Mouse (Mus musculus) lung, embryonic 16.5 days (tissue): ENCODE data around the gene Ablim1. TPM values are rescaled to one million over a fixed set of nuclear protein-coding genes. Genes with fewer than 3 reads are reported as not detected.
A peak's percentile ranks its signal among the peaks of the same experiment; 100 is the strongest.

Experiments
- ATAC-seq: fragments of 200-750 bp; cut with Nextera tagmentation; 2 replicates; pipeline ENCODE4 v1.8.0; 2017; ENCODE audit warnings: low read depth, mild to moderate bottlenecking, moderate library complexity
- H3K27ac ChIP-seq: fragments of 300-500 bp; sonication (generic); 2 replicates; pipeline ENCODE4 v1.5.1; 2014; ENCODE audit warnings: mild to moderate bottlenecking, control low read depth, low read length
- H3K27me3 ChIP-seq: fragments of 300-500 bp; sonication (generic); 2 replicates; pipeline ENCODE4 v1.6.1; 2014; ENCODE audit warnings: low read depth, low read length, mixed read lengths; ENCODE audit not compliant: control insufficient read depth, insufficient read depth
- H3K36me3 ChIP-seq: fragments of 300-500 bp; sonication (generic); 2 replicates; pipeline ENCODE4 v1.6.1; 2014; ENCODE audit warnings: low read length; ENCODE audit not compliant: control insufficient read depth, insufficient read depth
- H3K4me1 ChIP-seq: fragments of 300-500 bp; sonication (generic); replicated peaks from 2 replicates; pipeline ENCODE4 v1.6.1; 2014; ENCODE audit warnings: low read length, mixed read lengths; ENCODE audit not compliant: control insufficient read depth, insufficient read depth
- H3K4me2 ChIP-seq: fragments of 300-500 bp; sonication (generic); 2 replicates; pipeline ENCODE4 v1.6.1; 2014; ENCODE audit warnings: low read depth, low read length, control low read depth
- H3K4me3 ChIP-seq: fragments of 300-500 bp; sonication (generic); 2 replicates; pipeline ENCODE4 v1.5.1; 2014; ENCODE audit warnings: mild to moderate bottlenecking, low read length, control low read depth
- H3K9ac ChIP-seq: fragments of 300-500 bp; sonication (generic); 2 replicates; pipeline ENCODE4 v1.6.1; 2014; ENCODE audit warnings: low read length, control low read depth
- H3K9me3 ChIP-seq: fragments of 300-500 bp; sonication (generic); 2 replicates; pipeline ENCODE4 v1.6.1; 2016; ENCODE audit warnings: low read length; ENCODE audit not compliant: control insufficient read depth
- WGBS: fragments of 180-500 bp; shearing (Covaris S2); extraction: QIAGEN DNeasy Blood & Tissue Kit; methylation state at CpG from one replicate; pipeline ENCODE4 v1.1.7; 2014; 5-methylcytosine and 5-hydroxymethylcytosine counted together
- polyA plus RNA-seq: library from polyadenylated mRNA; unstranded; fragments of >200 nt; fragmentation: Nextera tagmentation; extraction: Ambion mirVana; gene quantifications from 2 replicates; pipeline ENCODE4 v1.2.1, GENCODE M21; 2015

Gene Ablim1
- polyA plus RNA-seq, 1 experiment from 2014 or later, result 54.5 TPM

DNA sequence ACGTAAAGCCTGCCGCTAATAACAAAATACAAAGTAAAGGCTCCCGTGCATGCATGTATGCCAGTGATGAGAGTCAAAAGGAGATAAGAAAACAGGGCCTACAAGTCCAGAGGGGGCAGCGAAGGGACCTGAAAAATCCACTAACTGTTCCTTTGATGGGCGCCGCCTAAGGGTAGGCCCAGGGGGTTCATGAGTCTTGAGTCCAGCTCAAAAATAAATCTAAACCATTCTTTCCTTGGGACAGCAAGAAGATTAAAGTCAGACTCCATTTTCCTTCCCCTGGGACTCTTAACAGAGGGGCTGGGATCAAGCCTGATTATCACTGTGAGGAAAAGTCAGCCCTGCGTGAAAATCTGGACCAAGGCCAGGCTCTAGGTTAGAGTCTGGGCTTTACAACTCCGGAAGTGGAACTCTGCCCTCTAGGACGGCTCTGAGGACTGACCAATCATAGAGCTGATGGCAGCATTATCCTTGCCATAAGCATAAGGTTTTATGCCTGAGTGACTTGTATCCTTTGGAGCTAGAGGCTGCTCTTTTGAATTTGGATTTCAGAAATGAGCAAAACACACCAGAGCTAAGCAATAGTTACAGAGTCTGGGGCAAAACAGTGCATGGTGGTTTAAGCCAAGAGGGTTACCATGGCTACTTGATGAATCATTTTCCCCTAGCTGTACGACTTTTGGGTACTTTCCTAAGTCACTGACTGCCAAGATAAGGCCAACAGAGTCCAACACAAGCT lies 235.7 kb downstream of the Ablim1 start:
- Histone ChIP-seq H3K36me3 (no peaks in the 10 kb centered on the region), H3K27me3 (no peaks in the 10 kb centered on the region), H3K4me2 (no peak overlapping the region), H3K27ac (peak overlapping the region; percentile 40; the same call in 1 of the 2 replicates), H3K4me3 (no peak overlapping the region), H3K9ac (no peak overlapping the region), H3K4me1 (peaks cover 8% of the 10 kb centered on the region; the same call in 1 of the 2 replicates), H3K9me3 (no peaks in the 10 kb centered on the region)
- WGBS, result 58% methylated on average over 10 of the region's 10 CpGs
- peak; percentile 44; the same call in 1 of the 2 replicates for ATAC-seq

DNA sequence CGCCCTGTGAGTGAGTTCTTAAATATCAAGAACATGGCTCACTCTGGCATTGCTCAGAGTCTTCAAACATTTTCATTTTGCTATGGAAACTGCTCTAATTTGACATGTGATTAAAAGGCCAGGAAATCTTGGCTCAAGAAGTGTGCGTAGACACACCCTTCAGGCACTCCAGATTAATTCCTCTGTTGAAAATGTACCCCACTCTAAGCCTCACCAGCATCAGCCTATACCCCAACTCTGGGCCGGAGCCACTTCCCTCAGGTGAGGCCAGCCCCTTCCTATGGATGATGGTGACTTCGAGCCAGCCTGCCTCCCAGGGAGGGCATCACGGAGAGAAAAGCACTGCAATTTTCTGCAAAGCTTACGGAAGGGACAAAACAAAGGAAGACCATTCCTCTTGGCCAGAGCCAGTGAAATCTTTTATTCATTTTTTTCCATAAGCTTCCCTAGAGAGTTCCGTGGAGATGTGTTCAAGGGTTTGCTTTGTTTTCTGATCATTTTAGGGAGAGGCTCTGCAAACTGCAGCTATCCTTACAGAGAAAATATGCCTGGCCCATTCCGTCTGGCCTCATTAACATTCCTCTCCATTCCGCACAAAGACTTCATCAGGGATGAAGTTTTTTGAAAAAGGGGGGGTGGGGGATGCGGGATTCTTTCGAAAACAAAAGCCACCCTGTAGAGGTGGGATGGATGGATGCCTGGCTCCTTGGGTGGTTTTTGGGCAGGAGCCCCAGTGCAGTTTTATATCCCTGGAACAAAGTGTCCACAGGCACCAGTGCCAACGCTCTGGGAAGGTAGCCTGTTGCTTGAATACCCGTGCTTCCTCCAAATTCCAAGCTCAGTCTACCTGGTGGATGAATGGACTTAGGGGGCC lies 236.7 kb downstream of the Ablim1 start:
- H3K36me3 ChIP-seq, result no peaks in the 10 kb centered on the region
- H3K9me3 ChIP-seq, result no peaks in the 10 kb centered on the region
- no peak overlapping the region for H3K4me3 ChIP-seq
- H3K27ac ChIP-seq, result no peak overlapping the region
- ATAC-seq, result peak; percentile 56
- H3K27me3 ChIP-seq, result no peaks in the 10 kb centered on the region
- no peak overlapping the region for H3K4me2 ChIP-seq
- peaks cover 12% of the 10 kb centered on the region for H3K4me1 ChIP-seq
- WGBS, result 54% methylated on average over 13 of the region's 13 CpGs
- no peak overlapping the region for H3K9ac ChIP-seq

DNA sequence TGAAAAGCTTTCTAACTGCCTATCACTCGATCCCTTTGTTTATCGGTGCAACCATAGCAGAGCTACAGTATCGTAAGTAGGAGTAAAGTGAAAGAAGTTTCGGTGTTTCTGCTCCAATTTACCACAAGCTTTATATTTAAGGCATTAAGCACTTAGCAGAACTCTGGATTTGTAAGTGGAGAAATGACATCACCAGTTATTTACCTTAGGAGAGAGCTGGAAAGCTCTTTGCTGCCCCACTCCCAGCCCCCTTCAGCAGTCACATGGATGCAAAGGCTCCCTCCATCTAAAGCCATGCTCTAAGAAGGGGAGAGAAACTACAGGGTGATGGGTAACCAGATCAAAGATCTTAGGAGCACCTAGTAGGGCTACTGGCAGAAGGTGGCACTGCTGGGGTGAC lies 241.3 kb downstream of the Ablim1 start:
- peak; percentile 49; the same call in 1 of the 2 replicates for ATAC-seq
- Histone ChIP-seq H3K4me1 (peaks cover 12% of the 10 kb centered on the region), H3K4me2 (no peak overlapping the region), H3K9me3 (no peaks in the 10 kb centered on the region), H3K36me3 (no peaks in the 10 kb centered on the region), H3K9ac (no peak overlapping the region), H3K27ac (no peak overlapping the region), H3K4me3 (no peak overlapping the region), H3K27me3 (no peaks in the 10 kb centered on the region)
- WGBS, result 68% methylated on average over 4 of the region's 4 CpGs

DNA sequence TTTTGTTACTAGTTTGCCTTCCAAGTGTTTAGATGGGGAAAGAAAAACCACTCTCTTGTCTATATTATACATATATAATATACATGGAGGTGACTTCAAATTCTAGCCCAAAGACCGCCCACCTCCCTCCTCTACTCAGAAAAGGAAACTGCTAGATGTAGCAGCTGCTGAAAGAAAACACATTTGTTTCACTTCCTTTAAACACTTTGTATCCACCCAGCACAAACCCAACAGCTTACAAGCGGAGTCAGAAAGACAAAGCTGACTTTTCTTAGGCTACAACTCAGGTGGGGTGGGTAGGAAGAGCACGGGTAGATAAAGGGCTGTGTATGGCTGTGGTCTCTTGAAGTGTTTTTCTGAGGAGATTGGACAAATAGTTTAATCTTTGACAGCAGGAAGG lies 242.0 kb downstream of the Ablim1 start:
- WGBS, result 41% methylated on average over 3 of the region's 3 CpGs
- H3K36me3 ChIP-seq, result no peaks in the 10 kb centered on the region; the same call in 1 of the 2 replicates
- no peaks in the 10 kb centered on the region for H3K9me3 ChIP-seq
- no peak overlapping the region for H3K4me2 ChIP-seq
- no peak overlapping the region for H3K9ac ChIP-seq
- ATAC-seq, result no peak
- H3K27me3 ChIP-seq, result no peaks in the 10 kb centered on the region
- peaks cover 10% of the 10 kb centered on the region for H3K4me1 ChIP-seq
- H3K4me3 ChIP-seq, result no peak overlapping the region
- H3K27ac ChIP-seq, result peak overlapping the region; percentile 22

DNA sequence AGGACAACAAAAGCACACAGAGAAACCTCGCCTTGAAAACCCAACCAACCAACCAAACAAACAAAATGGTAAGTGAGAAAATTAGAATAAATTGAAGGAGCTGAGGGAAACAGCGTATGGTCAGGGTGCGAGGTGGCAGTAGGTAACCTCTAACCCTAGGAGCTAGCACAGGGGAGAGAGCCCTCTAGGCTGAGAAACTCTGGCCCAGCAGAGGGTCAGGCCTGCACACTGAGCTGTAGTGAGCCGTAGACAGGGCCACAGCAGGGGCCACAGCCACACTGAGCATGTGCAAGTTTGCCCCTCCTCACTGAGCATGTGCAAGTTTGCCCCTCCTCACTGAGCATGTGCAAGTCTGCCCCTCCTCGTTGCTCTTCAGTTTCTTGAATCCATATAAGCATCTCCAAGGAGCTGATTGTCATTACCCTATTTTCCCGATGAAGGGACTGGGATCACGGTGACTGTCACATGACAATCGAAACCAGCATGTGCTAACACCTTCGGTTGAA lies 247.6 kb downstream of the Ablim1 start:
- WGBS, result 85% methylated on average over 9 of the region's 9 CpGs
- 0 out of 2 replicates have a peak, but pooled peaks have one; percentile 20 for ATAC-seq
- Histone ChIP-seq H3K36me3 (peaks cover 3% of the 10 kb centered on the region; the same call in 1 of the 2 replicates), H3K4me2 (no peak overlapping the region), H3K27me3 (no peaks in the 10 kb centered on the region), H3K4me1 (no peaks in the 10 kb centered on the region), H3K27ac (no peak overlapping the region), H3K4me3 (no peak overlapping the region), H3K9ac (no peak overlapping the region), H3K9me3 (no peaks in the 10 kb centered on the region)

DNA sequence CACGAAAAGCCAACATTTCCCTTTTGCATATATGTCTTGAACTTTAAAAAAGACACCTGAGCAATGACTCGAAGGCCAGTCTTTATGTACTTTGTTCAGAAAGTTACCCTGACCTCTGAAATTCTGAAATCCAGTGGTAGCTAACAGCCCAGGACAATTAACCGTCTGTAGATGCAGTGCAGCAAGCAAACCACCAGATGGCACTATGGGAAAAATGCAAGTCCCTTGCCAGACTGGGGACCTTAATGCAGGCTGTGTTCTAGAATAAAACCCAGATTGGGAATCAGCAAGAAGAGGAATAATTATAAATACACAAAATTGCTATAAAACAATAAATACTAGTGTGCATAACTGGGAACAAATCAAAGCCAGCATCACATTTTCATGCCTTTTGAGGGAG lies 248.4 kb downstream of the Ablim1 start:
- Histone ChIP-seq H3K36me3 (peaks cover 4% of the 10 kb centered on the region), H3K9me3 (no peaks in the 10 kb centered on the region), H3K9ac (no peak overlapping the region), H3K27me3 (no peaks in the 10 kb centered on the region), H3K4me1 (no peaks in the 10 kb centered on the region), H3K27ac (no peak overlapping the region), H3K4me3 (no peak overlapping the region), H3K4me2 (no peak overlapping the region)
- ATAC-seq, result peak; percentile 62; the same call in 1 of the 2 replicates
- 40% methylated on average over 3 of the region's 3 CpGs for WGBS

DNA sequence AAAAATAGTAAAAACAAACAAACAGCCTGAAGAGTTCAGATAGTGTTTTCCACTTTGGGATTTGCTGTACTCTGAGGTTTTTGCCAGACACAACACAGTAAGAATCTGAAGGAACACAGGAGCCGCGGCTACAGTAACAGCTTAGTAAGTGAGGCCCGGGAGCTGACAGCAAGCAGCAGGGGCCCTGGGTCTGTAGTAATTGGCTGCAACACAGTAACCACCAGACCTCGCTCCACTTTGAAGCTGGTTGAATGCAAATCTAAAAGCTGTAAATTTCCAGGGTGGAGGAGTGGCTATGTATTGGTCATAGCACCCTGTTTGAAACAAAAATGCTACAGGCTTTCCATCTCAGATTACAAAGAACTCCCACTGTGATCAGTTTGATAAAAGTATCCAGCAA lies 252.0 kb downstream of the Ablim1 start:
- H3K9me3 ChIP-seq, result peaks cover 3% of the 10 kb centered on the region
- no peaks in the 10 kb centered on the region for H3K27me3 ChIP-seq
- no peak overlapping the region for H3K9ac ChIP-seq
- H3K36me3 ChIP-seq, result peaks cover 15% of the 10 kb centered on the region
- no peak for ATAC-seq
- H3K4me1 ChIP-seq, result no peaks in the 10 kb centered on the region
- no peak overlapping the region for H3K4me3 ChIP-seq
- WGBS, result 82% methylated on average over 4 of the region's 4 CpGs
- no peak overlapping the region for H3K27ac ChIP-seq
- no peak overlapping the region for H3K4me2 ChIP-seq

DNA sequence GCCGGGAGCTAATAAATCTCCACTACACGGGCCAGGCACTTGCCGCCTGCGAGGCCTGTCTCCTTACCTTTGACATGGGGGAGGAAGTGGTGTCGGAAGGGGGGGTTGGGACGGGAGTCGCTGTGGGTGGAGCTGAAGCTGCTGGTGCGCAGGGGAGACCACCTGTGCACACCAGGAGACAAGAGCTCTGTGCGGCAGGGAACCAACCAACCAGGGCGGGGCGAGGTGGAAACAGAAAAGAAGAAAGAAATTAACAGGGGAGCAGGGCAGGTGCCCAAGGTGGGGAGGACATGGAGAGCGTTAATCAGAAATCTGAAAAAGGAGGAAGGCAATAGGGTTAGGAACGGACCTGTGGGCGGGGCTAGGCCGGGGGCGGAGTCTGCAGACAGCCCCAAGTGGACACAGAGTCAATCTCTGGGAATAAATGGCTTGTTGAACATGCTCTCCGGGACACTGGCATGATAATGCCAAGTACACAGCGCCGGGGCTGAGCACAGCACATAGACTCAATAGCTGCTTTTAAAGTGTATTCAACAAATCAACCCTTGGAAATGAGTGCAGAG lies 255.6 kb downstream of the Ablim1 start:
- Histone ChIP-seq H3K4me2 (no peak overlapping the region), H3K36me3 (peaks cover 18% of the 10 kb centered on the region), H3K4me1 (no peaks in the 10 kb centered on the region; the same call in 1 of the 2 replicates), H3K9ac (no peak overlapping the region), H3K9me3 (peaks cover 5% of the 10 kb centered on the region), H3K27me3 (no peaks in the 10 kb centered on the region), H3K4me3 (no peak overlapping the region), H3K27ac (no peak overlapping the region)
- 57% methylated on average over 19 of the region's 19 CpGs for WGBS
- no peak for ATAC-seq

DNA sequence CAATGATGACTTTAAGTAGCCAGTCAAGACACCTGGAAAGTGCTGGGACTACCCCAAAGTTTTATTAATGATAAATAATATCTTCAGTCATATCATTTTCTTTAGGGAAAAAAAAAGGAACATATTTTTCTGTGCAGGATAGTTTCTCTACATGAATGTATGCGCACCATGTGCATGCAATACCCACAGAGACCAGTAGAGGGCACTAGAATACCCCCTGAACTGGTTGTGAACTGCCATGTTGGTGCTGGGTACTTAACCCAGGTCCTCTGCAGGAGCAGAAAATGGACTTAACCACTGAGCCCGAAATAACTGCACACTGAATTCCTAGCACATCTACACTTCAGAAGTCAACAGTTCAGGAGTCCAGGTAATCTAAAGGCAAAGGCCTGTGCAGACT lies 257.2 kb downstream of the Ablim1 start:
- peaks cover 14% of the 10 kb centered on the region for H3K36me3 ChIP-seq
- H3K27ac ChIP-seq, result no peak overlapping the region
- no peak for ATAC-seq
- H3K9ac ChIP-seq, result no peak overlapping the region
- no peak overlapping the region for H3K4me3 ChIP-seq
- H3K27me3 ChIP-seq, result no peaks in the 10 kb centered on the region
- WGBS, result 96% methylated on average over 2 of the region's 2 CpGs
- no peak overlapping the region for H3K4me2 ChIP-seq
- H3K4me1 ChIP-seq, result peaks cover 8% of the 10 kb centered on the region
- H3K9me3 ChIP-seq, result peaks cover 5% of the 10 kb centered on the region
